Mouse (Mus musculus) olfactory bulb, adult 2 months (tissue): ENCODE measurements around the gene Itga11.

Experiments
- CTCF ChIP-seq: fragments of 200-500 bp; IDR thresholded peaks from 2 replicates; pipeline ENCODE4 v1.5.1; 2012; ENCODE audit warnings: low read depth, mild to moderate bottlenecking, low read length, moderate library complexity; ENCODE audit not compliant: insufficient read depth
- POLR2A ChIP-seq: fragments of 200-500 bp; IDR thresholded peaks from 2 replicates; pipeline ENCODE4 v1.6.1; 2012; ENCODE audit warnings: mild to moderate bottlenecking, low read depth, low read length, moderate library complexity; ENCODE audit not compliant: insufficient read depth

DNA sequence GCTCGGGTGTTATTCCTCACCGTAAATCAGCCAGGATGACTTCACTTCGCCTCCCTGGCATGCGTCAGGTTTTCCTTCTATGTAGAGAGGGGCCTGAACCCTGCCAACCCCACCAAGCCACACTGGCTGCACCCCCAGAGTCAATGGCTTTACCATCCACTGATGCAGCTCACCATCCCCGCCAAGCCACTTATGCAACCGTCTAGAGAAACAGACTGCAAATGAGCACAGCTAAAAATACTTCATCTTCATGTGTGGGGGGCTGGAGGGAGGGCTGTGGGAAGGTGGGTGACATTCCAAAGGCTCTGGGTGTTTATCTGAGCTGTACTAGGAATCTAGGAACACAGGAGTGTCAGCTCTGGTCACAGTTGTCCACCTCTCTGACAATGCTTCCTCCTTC is 45.2 kb upstream of the Itga11 start:
- TF ChIP-seq CTCF (no peak), POLR2A (no peak)
